Mouse (Mus musculus): ENCODE data around the gene Spem2. TPM values are rescaled to one million over a fixed set of nuclear protein-coding genes. Genes with fewer than 3 reads are reported as not detected.

The Spem2 gene
- total and polyA plus RNA-seq, 2 experiments from 2014 or later = not detected

DNA sequence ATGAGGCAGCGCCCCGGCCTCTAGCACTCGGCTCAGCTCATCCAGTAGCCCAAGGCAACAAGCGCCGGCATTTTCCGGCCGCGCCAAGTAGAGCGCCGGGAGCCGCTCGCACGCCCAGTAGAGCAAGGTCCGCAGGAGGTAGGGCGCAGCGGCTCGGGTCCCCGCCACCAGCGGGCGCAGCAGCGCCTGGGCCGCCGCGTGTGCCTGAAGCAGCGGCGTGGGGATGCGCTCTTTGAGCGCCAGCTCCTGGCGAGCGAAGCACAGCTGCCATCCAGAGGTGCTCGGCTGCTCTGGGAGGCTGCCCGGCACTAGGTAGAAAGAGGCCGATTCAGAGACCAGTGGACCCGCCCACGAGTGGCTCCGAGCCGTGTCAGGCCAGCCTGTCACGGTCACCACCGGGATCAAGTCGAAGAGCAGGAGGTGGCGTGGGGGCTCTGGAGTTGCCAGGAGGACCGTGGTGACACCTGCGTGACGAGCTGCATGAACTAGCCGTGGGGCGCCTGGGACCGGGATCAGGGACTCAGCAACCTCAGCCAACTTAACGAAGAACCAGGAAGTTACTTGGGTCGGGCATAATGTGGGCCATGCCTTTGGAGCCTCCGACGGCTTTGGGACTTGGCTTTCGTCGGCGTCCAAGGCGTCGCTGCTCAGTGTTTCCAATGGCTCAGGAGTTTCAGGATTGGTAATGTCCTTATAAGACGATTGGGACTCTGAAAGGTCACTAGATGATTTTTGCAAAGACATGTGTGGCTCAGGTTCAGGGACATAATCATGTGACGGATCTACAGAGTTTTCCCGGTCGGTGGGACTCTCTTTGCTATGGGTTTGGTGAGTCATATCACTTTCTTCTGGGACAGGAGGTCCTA, 14.2 kb downstream of the Spem2 start:
- DNase-seq (peak; percentile 73), ATAC-seq (peak; percentile 30)
- WGBS = 3% methylated on average over 60 of the region's 60 CpGs
- H3K9me3 ChIP-seq (ENCODE audit: low read length) = no peaks in the 10 kb centered on the region
- TF ChIP-seq CTCF (IDR thresholded peaks at IDR 0.05; ENCODE audit: low read depth) = peak; percentile 79
- peak overlapping the region; percentile 97 for H3K4me2 ChIP-seq (ENCODE audit: low read depth)
- H3K27ac ChIP-seq (ENCODE audit: low read depth, low read length) = 0 out of 2 replicates have a peak overlapping the region, but pooled peaks have one; percentile 21
- peak overlapping the region; percentile 48 for H3K4me3 ChIP-seq (ENCODE audit: low read depth, low read length)
- no peaks in the 10 kb centered on the region for H3K36me3 ChIP-seq (ENCODE audit: insufficient read depth)
- peaks cover 22% of the 10 kb centered on the region for H3K27me3 ChIP-seq (ENCODE audit: insufficient read depth, low read length)
- peak overlapping the region; percentile 55 for H3K9ac ChIP-seq
- peaks cover 21% of the 10 kb centered on the region; the same call in 1 of the 2 replicates for H3K4me1 ChIP-seq (ENCODE audit: insufficient read depth)

DNA sequence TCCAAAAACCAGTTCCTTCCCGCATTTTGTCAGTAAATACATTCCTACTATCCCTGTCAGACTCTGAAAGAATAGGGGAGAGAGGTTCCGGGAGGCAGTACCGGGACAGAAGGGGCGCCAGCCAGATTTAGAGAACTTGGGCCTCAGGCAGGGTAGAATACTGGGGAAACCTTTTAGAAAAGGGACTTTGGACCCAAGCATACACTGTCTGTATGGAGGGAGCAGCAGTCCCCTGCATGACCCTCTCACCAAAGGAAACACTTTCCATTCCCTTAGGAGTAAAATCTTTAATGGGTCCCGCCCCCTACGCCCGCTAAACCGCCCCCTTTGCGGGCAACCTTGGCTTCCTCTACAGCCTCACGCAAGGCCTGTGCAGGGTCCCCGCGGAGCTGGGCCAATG, 14.9 kb downstream of the Spem2 start:
- Histone ChIP-seq H3K4me1 (ENCODE audit: insufficient read depth) (peaks cover 21% of the 10 kb centered on the region; the same call in 1 of the 2 replicates), H3K4me3 (ENCODE audit: low read depth, low read length) (peak overlapping the region; percentile 48), H3K4me2 (ENCODE audit: low read depth) (peak overlapping the region; percentile 97), H3K9me3 (ENCODE audit: low read length) (no peaks in the 10 kb centered on the region), H3K27ac (ENCODE audit: low read depth, low read length) (peak overlapping the region; percentile 78), H3K27me3 (ENCODE audit: insufficient read depth, low read length) (peaks cover 22% of the 10 kb centered on the region), H3K36me3 (ENCODE audit: insufficient read depth) (no peaks in the 10 kb centered on the region), H3K9ac (peak overlapping the region; percentile 55)
- ATAC-seq (no peak), DNase-seq (no peak)
- TF ChIP-seq CTCF (IDR thresholded peaks at IDR 0.05; ENCODE audit: low read depth) = no peak
- WGBS = 2% methylated on average over 12 of the region's 12 CpGs

DNA sequence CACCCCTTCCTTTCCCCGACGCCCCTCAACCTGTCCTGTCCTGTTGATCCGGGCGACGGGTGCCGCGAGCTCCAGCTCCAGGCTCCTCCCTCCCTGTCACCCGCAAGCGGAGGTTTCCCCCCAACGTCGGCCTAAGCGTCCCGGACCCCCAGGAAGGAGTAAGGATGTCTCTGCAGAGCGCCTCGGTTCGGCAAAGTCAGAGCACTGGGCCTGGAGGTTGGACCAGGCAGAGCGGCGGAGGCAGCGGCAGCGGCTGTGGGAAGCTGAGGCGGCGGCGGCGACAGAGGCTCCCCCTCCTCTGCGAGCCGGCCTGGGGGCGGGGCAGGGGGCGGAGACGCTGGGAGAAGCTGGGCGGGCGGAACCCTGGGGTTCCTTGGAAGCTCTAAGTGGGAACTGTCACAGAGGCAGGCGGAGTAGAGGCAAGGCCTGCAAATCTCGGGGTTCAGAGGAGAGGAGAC, 15.6 kb downstream of the Spem2 start:
- ATAC-seq (peak; percentile 14), DNase-seq (peak; percentile 83)
- Histone ChIP-seq H3K27me3 (ENCODE audit: insufficient read depth, low read length) (peaks cover 22% of the 10 kb centered on the region), H3K9me3 (ENCODE audit: low read length) (no peaks in the 10 kb centered on the region), H3K36me3 (ENCODE audit: insufficient read depth) (peaks cover 4% of the 10 kb centered on the region; the same call in 1 of the 2 replicates), H3K4me1 (ENCODE audit: insufficient read depth) (peaks cover 21% of the 10 kb centered on the region; the same call in 1 of the 2 replicates), H3K4me3 (ENCODE audit: low read depth, low read length) (peak overlapping the region; percentile 48), H3K4me2 (ENCODE audit: low read depth) (peak overlapping the region; percentile 97), H3K27ac (ENCODE audit: low read depth, low read length) (peak overlapping the region; percentile 78), H3K9ac (peak overlapping the region; percentile 69)
- TF ChIP-seq CTCF (IDR thresholded peaks at IDR 0.05; ENCODE audit: low read depth) = no peak
- WGBS = 3% methylated on average over 31 of the region's 33 CpGs

DNA sequence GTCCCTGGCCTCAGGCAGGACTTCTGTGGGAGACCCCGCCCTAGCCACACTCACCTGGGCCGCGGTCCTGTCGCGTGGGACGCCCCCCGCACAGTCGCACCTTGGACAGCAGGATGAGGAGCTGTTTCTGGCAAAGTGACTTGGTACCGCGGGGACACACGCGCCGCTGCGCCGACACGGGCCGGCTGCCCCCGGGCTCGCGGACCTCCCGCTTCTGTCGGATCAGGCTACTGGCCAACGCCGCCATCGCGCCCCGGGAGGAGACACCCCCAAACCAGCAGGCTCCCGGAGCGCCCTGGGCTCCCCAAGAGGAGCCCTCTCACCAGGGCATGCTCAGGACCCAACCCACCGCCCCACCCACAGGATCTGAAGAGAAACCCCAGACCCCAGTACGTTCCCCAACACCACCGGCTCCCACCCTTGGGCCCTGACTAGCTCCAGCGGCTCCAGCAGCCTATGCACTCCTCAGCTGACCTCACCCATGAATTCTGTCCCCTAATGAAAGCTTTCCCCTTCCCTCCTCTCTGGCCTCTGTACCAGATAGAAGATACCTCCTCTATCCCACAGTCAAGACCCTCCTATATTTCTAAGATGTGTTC, 16.8 kb downstream of the Spem2 start, which contains the start of gene Fgf11:
Fgf11 (minus strand) TSS at position 479 of the 599 bp plus-strand sequence.
- ATAC-seq = no peak
- H3K27me3 ChIP-seq (ENCODE audit: insufficient read depth, low read length) = peaks cover 21% of the 10 kb centered on the region
- H3K9me3 ChIP-seq (ENCODE audit: low read length) = no peaks in the 10 kb centered on the region
- peaks cover 7% of the 10 kb centered on the region; the same call in 1 of the 2 replicates for H3K36me3 ChIP-seq (ENCODE audit: insufficient read depth)
- DNase-seq = no peak
- peak within 1 kb of the TSS; percentile 48 for H3K4me3 ChIP-seq (ENCODE audit: low read depth, low read length)
- H3K9ac ChIP-seq = peak within 1 kb of the TSS; percentile 83
- peak within 1 kb of the TSS; percentile 96 for H3K27ac ChIP-seq (ENCODE audit: low read depth, low read length)
- H3K4me2 ChIP-seq (ENCODE audit: low read depth) = peak within 1 kb of the TSS; percentile 97
- no peak for TF ChIP-seq CTCF (IDR thresholded peaks at IDR 0.05; ENCODE audit: low read depth)
- WGBS = 2% methylated on average over 33 of the region's 33 CpGs
- H3K4me1 ChIP-seq (ENCODE audit: insufficient read depth) = peaks cover 21% of the 10 kb centered on the region; the same call in 1 of the 2 replicates

DNA sequence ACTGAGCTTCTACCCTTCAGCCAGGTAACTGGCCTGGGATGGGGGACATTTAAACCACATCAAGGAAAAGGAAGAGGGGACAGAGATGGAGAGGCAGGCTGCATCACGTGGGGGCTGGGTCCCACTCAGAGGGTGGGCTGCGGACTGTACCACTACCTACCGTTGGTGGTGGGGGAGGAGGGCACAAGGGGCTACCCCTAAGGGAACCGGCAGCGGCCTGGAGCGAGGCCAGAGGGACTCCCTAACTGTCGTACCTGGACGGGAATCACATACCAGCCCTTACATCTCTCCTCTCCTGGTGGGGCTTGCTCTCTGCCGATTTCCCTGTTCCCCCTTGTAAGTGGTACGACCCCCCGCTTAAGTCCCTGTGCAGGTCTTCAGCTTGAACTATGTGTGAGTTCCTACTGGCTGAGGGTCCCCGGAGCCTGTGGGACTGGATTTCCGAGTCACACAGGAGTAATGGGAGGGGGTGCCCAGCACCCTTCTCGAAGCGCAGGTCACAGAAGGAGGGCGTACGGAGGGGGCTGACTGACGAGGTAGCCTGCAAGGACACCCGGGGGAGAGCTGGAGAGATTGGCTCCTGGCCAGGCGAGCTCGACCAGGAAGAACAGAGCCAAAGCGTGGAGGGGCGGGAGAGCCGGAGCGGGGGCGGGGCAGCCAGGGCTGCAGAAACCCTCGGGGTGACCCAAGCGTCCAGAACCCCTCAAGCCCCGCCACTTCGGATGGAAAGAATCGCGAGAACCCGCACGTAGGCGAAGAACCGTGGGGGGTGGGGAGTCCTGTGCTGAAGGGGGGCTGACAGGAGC, 17.7 kb downstream of the Spem2 start:
- H3K4me2 ChIP-seq (ENCODE audit: low read depth) = peak overlapping the region; percentile 97
- peak overlapping the region; percentile 83 for H3K9ac ChIP-seq
- no peak; the same call in 1 of the 2 replicates for TF ChIP-seq CTCF (IDR thresholded peaks at IDR 0.05; ENCODE audit: low read depth)
- WGBS = under 1% methylated on average over 36 of the region's 36 CpGs
- H3K9me3 ChIP-seq (ENCODE audit: low read length) = no peaks in the 10 kb centered on the region
- DNase-seq = peak; percentile 95
- H3K4me1 ChIP-seq (ENCODE audit: insufficient read depth) = peaks cover 25% of the 10 kb centered on the region; the same call in 1 of the 2 replicates
- peak; percentile 85 for ATAC-seq
- peak overlapping the region; percentile 96 for H3K27ac ChIP-seq (ENCODE audit: low read depth, low read length)
- peaks cover 14% of the 10 kb centered on the region for H3K27me3 ChIP-seq (ENCODE audit: insufficient read depth, low read length)
- peak overlapping the region; percentile 48 for H3K4me3 ChIP-seq (ENCODE audit: low read depth, low read length)
- peaks cover 7% of the 10 kb centered on the region; the same call in 1 of the 2 replicates for H3K36me3 ChIP-seq (ENCODE audit: insufficient read depth)

DNA sequence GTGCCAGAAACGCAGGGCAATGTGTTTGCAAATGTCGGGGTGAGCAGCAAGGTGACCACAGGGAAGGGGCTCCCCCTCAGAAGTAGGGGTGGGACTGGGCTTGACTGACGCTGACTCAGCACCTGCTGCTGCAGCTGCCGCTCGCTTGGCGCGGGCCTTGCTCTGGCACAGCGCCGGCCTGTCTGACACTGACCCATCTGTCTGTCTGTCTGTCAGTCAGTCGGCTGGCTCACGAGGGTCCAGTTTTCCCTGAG, 18.2 kb downstream of the Spem2 start:
- Histone ChIP-seq H3K9me3 (ENCODE audit: low read length) (no peaks in the 10 kb centered on the region), H3K4me3 (ENCODE audit: low read depth, low read length) (peak overlapping the region; percentile 48), H3K4me2 (ENCODE audit: low read depth) (peak overlapping the region; percentile 97), H3K27me3 (ENCODE audit: insufficient read depth, low read length) (peaks cover 8% of the 10 kb centered on the region), H3K4me1 (ENCODE audit: insufficient read depth) (peaks cover 28% of the 10 kb centered on the region), H3K9ac (peak overlapping the region; percentile 83), H3K36me3 (ENCODE audit: insufficient read depth) (peaks cover 7% of the 10 kb centered on the region; the same call in 1 of the 2 replicates), H3K27ac (ENCODE audit: low read depth, low read length) (peak overlapping the region; percentile 96)
- no peak for TF ChIP-seq CTCF (IDR thresholded peaks at IDR 0.05; ENCODE audit: low read depth)
- 3% methylated on average over 11 of the region's 11 CpGs for WGBS
- no peak for DNase-seq
- peak; percentile 21 for ATAC-seq

All from forebrain, postnatal 0 days (tissue).